Mouse (Mus musculus) fibroblast of lung, adult 2 months (primary cell): ENCODE results near the gene Pigh.

Experiments used
- DNase-seq: peaks from one replicate; pipeline ENCODE4 v3.0.0-alpha.2; 2011; ENCODE audit warnings: low read depth

Gene Pigh

GRCm38 (mm10) chr12:79066431-79066830, 23.0 kb downstream of the Pigh start:
- DNase-seq = no peak

- DNase-seq = no peak
Measured at GRCm38 (mm10) chr12:79064451-79064850, 25.0 kb downstream of the Pigh start.

GRCm38 (mm10) chr12:79060766-79061652, 28.4 kb downstream of the Pigh start:
- DNase-seq = no peak

GRCm38 (mm10) chr12:79060134-79060533, 29.3 kb downstream of the Pigh start:
- no peak for DNase-seq

- no peak for DNase-seq
Measured at GRCm38 (mm10) chr12:79059573-79059972, 29.9 kb downstream of the Pigh start.

- DNase-seq = no peak
Measured at GRCm38 (mm10) chr12:79055276-79055675, 34.2 kb downstream of the Pigh start.

- no peak for DNase-seq
Measured at GRCm38 (mm10) chr12:79052073-79052472, 37.4 kb downstream of the Pigh start.

- DNase-seq = no peak
Measured at GRCm38 (mm10) chr12:79050545-79051212, 38.8 kb downstream of the Pigh start.

- DNase-seq = no peak
Measured at GRCm38 (mm10) chr12:79049807-79050206, 39.6 kb downstream of the Pigh start.

GRCm38 (mm10) chr12:79048898-79049297, 40.6 kb downstream of the Pigh start:
- no peak for DNase-seq

GRCm38 (mm10) chr12:79047203-79047602, 42.2 kb downstream of the Pigh start:
- no peak for DNase-seq

- no peak for DNase-seq
Measured at GRCm38 (mm10) chr12:79046171-79046570, 43.3 kb downstream of the Pigh start.

- no peak for DNase-seq
Measured at GRCm38 (mm10) chr12:79044668-79045067, 44.8 kb downstream of the Pigh start.

GRCm38 (mm10) chr12:79041436-79041835, 48.0 kb downstream of the Pigh start:
- no peak for DNase-seq

- DNase-seq = no peak
Measured at GRCm38 (mm10) chr12:79040201-79040827, 49.1 kb downstream of the Pigh start.

GRCm38 (mm10) chr12:79039708-79040107, 49.7 kb downstream of the Pigh start:
- no peak for DNase-seq

- no peak for DNase-seq
Measured at GRCm38 (mm10) chr12:79035349-79035748, 54.1 kb downstream of the Pigh start.

- no peak for DNase-seq
Measured at GRCm38 (mm10) chr12:79034331-79034730, 55.1 kb downstream of the Pigh start.
